Mouse (Mus musculus) gastrocnemius, adult 2 months (tissue): Measurements from ENCODE around the gene Ptpn4. TPM values are rescaled to one million over a fixed set of nuclear protein-coding genes. Genes with fewer than 3 reads are reported as not detected.

Source experiments
- DNase-seq: peaks from one replicate; pipeline ENCODE4 v3.0.0; 2022
- H3K27ac ChIP-seq: fragments of 200-600 bp; 2 replicates; pipeline ENCODE4 v1.8.1; 2022; ENCODE audit warnings: mild to moderate bottlenecking
- H3K4me3 ChIP-seq: fragments of 200-600 bp; 2 replicates; pipeline ENCODE4 v1.8.1; 2022; ENCODE audit warnings: mild to moderate bottlenecking, moderate library complexity
- CTCF ChIP-seq: fragments of 200-600 bp; IDR thresholded peaks from 2 replicates; pipeline ENCODE4 v1.8.1; 2022; ENCODE audit warnings: antibody characterized with exemption, mild to moderate bottlenecking, moderate library complexity
- intact Hi-C: fragments of 180-260 bp; cut with DNase I; formaldehyde crosslinking; loops from one replicate; pipeline ENCODE4 v1.15.1; 2025
- total RNA-seq, 2 experiments: library from RNA; stranded (reverse); gene quantifications; 2 replicates each; pipeline ENCODE4 v1.2.3; 2021

Gene Ptpn4
- total RNA-seq, 2 experiments from 2014 or later: 25.8 to 39.1 TPM

DNA sequence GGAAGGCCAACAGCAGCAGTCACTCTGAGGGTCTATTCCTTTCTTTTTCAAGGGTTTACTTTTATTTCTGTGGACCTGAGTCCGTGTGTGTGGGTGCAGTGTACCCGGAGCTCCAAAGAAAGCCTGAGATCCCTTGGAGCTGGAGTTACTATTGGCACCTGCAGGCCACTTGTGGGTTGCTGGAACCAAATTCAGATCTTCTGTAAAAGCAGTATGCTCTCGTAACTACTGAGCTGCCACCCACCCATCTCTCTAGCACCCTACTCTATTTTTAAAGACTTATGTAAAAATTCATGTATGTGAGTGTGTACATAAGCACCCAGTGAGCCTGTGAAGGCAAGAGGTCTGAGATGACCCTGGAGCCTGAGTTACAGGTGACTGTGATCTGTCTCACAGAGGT lies 232.0 kb downstream of the Ptpn4 start:
- no peak for DNase-seq
- intact Hi-C loops: no loop called here
- H3K27ac ChIP-seq: no peak overlapping the region
- TF ChIP-seq CTCF: no peak
- no peak overlapping the region for H3K4me3 ChIP-seq

Other genes starting within 250 kb of the Ptpn4 start
- 1 to 10 TPM; 3.2 to 3.9 TPM for gene Epb41l5, start 188.6 kb downstream of the Ptpn4 start, total RNA-seq
- 1 to 10 TPM; 6.1 to 7.8 TPM for gene Tmem177, start 75.6 kb upstream of the Ptpn4 start, total RNA-seq
- not detected for gene Cfap221, start 159.6 kb upstream of the Ptpn4 start, total RNA-seq
- 1 to 10 TPM; 2.0 to 2.1 TPM for gene Sctr, start 169.3 kb upstream of the Ptpn4 start, total RNA-seq
- gene Tmem37, start 236.5 kb upstream of the Ptpn4 start, total RNA-seq: 10 to 100 TPM in 1 of 2 experiments, 1 to 10 TPM in 1; 9.3 to 12.8 TPM